Mouse (Mus musculus) liver (tissue): ENCODE measurements around the gene Copz2.
A peak's percentile ranks its signal among the peaks of the same experiment; 100 is the strongest.

Experiments
- DNase-seq: peaks from one replicate; pipeline ENCODE4 v3.0.0-alpha.2; 2020; ENCODE audit warnings: mixed read lengths

Gene Copz2

DNA sequence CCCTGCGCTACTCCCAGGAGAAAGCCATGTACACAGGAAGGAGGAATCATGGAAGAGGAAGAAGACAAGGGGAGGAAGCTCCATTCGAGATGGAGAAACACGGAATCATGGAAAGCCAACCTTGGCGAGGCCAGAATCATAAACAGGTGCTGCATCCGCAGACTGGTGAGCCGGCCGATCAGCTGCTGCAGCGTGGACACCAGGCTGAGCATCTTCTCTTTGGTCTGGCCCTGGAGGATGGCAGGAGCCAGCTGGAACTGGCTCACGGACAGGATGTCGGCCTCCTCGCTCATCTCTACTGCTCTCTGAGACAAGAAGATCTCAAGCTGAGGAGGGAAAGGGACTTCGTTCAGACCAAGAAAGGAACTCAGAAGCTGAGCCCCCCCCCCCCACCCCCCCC lies 58.9 kb downstream of the Copz2 start:
- no peak for DNase-seq

DNA sequence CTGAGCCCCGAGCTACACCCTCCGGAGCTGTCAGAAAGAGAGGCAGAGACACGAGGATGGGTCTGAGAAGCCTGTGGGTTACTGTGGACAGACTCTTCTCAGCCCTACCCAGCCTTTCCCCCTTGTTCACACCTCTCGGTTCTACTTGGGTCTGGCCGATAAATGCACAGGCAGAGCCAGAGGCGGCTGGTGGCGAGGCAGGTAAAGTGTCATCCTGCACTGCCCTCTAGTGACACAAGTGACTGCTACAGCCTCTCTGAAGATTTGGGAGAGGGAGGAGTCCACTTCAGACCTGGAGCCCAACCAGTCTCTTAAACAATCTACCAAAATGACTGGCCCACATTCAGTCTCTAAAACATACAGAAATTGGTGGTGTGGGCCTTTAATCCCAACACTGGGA lies 60.3 kb downstream of the Copz2 start:
- DNase-seq, result peak; percentile 79
